Mouse (Mus musculus): ENCODE results near the gene Cog6. TPM values are rescaled to one million over a fixed set of nuclear protein-coding genes. Genes with fewer than 3 reads are reported as not detected.

Cog6 gene
- total and polyA plus RNA-seq, 2 experiments from 2014 or later: 28.0 to 37.2 TPM

- no peak overlapping the region for H3K9ac ChIP-seq (replicated peaks; ENCODE audit: low read length, poor library complexity, severe bottlenecking)
- H3K27me3 ChIP-seq (ENCODE audit: insufficient read depth, low read length): no peaks in the 10 kb centered on the region
- no peak for TF ChIP-seq CTCF (IDR thresholded peaks at IDR 0.05)
- no peaks in the 10 kb centered on the region for H3K9me3 ChIP-seq (ENCODE audit: low read length)
- WGBS: 89% methylated on average over 13 of the region's 13 CpGs
- H3K4me3 ChIP-seq (ENCODE audit: low read depth, low read length): peak overlapping the region; percentile 79; the same call in 1 of the 2 replicates
- DNase-seq (ENCODE audit: low spot score) (no peak), ATAC-seq (ENCODE audit: low FRiP score) (no peak)
- no peak overlapping the region for H3K27ac ChIP-seq (ENCODE audit: low read depth, low read length)
- H3K4me1 ChIP-seq (ENCODE audit: insufficient read depth, low read length): no peaks in the 10 kb centered on the region
- H3K4me2 ChIP-seq (ENCODE audit: low read depth, low read length, poor library complexity, severe bottlenecking): peak overlapping the region; percentile 86
- no peaks in the 10 kb centered on the region for H3K36me3 ChIP-seq (ENCODE audit: insufficient read depth, low read length)
Observed at GRCm38 (mm10) chr3:53043206-53043780, 26.3 kb upstream of the Cog6 start.

- Histone ChIP-seq H3K9me3 (ENCODE audit: low read length) (no peaks in the 10 kb centered on the region), H3K27ac (ENCODE audit: low read depth, low read length) (no peak overlapping the region), H3K4me2 (ENCODE audit: low read depth, low read length, poor library complexity, severe bottlenecking) (peak overlapping the region; percentile 86), H3K9ac (replicated peaks; ENCODE audit: low read length, poor library complexity, severe bottlenecking) (peak overlapping the region; percentile 74; the same call in 1 of the 2 replicates), H3K36me3 (ENCODE audit: insufficient read depth, low read length) (no peaks in the 10 kb centered on the region), H3K4me1 (ENCODE audit: insufficient read depth, low read length) (no peaks in the 10 kb centered on the region), H3K4me3 (ENCODE audit: low read depth, low read length) (peak overlapping the region; percentile 79), H3K27me3 (ENCODE audit: insufficient read depth, low read length) (no peaks in the 10 kb centered on the region)
- ATAC-seq (ENCODE audit: low FRiP score) (no peak), DNase-seq (ENCODE audit: low spot score) (no peak)
- 25% methylated on average over 9 of the region's 9 CpGs for WGBS
- no peak; the same call in none of the 2 replicates for TF ChIP-seq CTCF (IDR thresholded peaks at IDR 0.05)
Observed at GRCm38 (mm10) chr3:53042240-53042567, 25.2 kb upstream of the Cog6 start.

GRCm38 (mm10) chr3:53041411-53042239 lies 24.6 kb upstream of the Cog6 start, which contains the start of gene Lhfp:
Gene Lhfp, plus strand, starts transcription at chr3:53041528.
- Histone ChIP-seq H3K27me3 (ENCODE audit: insufficient read depth, low read length) (no peaks in the 10 kb centered on the region), H3K4me1 (ENCODE audit: insufficient read depth, low read length) (no peaks in the 10 kb centered on the region), H3K36me3 (ENCODE audit: insufficient read depth, low read length) (no peaks in the 10 kb centered on the region), H3K9ac (replicated peaks; ENCODE audit: low read length, poor library complexity, severe bottlenecking) (peak within 1 kb of the TSS; percentile 74), H3K27ac (ENCODE audit: low read depth, low read length) (peak within 1 kb of the TSS; percentile 65; the same call in 1 of the 2 replicates), H3K4me3 (ENCODE audit: low read depth, low read length) (peak within 1 kb of the TSS; percentile 79), H3K4me2 (ENCODE audit: low read depth, low read length, poor library complexity, severe bottlenecking) (peak within 1 kb of the TSS; percentile 86), H3K9me3 (ENCODE audit: low read length) (no peaks in the 10 kb centered on the region)
- DNase-seq (ENCODE audit: low spot score) (peak; percentile 63), ATAC-seq (ENCODE audit: low FRiP score) (peak; percentile 87)
- TF ChIP-seq CTCF (IDR thresholded peaks at IDR 0.05): peak; percentile 63
- WGBS: under 1% methylated on average over 48 of the region's 58 CpGs

GRCm38 (mm10) chr3:53040593-53041410 lies 23.8 kb upstream of the Cog6 start:
- peak overlapping the region; percentile 74 for H3K9ac ChIP-seq (replicated peaks; ENCODE audit: low read length, poor library complexity, severe bottlenecking)
- ATAC-seq (ENCODE audit: low FRiP score) (no peak), DNase-seq (ENCODE audit: low spot score) (no peak)
- H3K27ac ChIP-seq (ENCODE audit: low read depth, low read length): 0 out of 2 replicates have a peak overlapping the region, but pooled peaks have one; percentile 65
- no peak for TF ChIP-seq CTCF (IDR thresholded peaks at IDR 0.05)
- H3K36me3 ChIP-seq (ENCODE audit: insufficient read depth, low read length): no peaks in the 10 kb centered on the region
- H3K4me3 ChIP-seq (ENCODE audit: low read depth, low read length): peak overlapping the region; percentile 79
- 9% methylated on average over 17 of the region's 17 CpGs for WGBS
- H3K4me2 ChIP-seq (ENCODE audit: low read depth, low read length, poor library complexity, severe bottlenecking): peak overlapping the region; percentile 86
- no peaks in the 10 kb centered on the region for H3K9me3 ChIP-seq (ENCODE audit: low read length)
- H3K4me1 ChIP-seq (ENCODE audit: insufficient read depth, low read length): no peaks in the 10 kb centered on the region
- no peaks in the 10 kb centered on the region for H3K27me3 ChIP-seq (ENCODE audit: insufficient read depth, low read length)

DNA sequence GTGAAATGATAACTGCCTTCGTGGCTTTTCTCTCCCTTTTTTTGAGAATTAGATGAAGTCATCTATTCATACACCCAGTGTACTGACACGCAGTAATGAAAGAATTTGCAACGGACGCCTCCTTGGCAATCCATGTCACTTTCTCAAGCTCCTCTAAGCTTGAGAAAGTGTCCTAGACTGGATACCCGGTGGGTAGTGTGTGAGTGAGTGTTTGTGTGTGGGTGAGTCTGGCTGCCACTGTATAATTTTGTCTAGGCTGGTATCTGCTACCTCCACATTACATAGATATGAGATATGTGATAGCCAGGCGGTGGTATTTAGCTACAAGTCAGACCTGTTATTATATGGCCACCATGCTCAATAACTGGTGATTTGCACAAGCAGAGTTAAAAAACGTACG lies 22.7 kb upstream of the Cog6 start:
- H3K27me3 ChIP-seq (ENCODE audit: insufficient read depth, low read length): no peaks in the 10 kb centered on the region
- 75% methylated on average over 8 of the region's 8 CpGs for WGBS
- no peaks in the 10 kb centered on the region for H3K4me1 ChIP-seq (ENCODE audit: insufficient read depth, low read length)
- no peaks in the 10 kb centered on the region for H3K9me3 ChIP-seq (ENCODE audit: low read length)
- TF ChIP-seq CTCF (IDR thresholded peaks at IDR 0.05): no peak
- H3K4me2 ChIP-seq (ENCODE audit: low read depth, low read length, poor library complexity, severe bottlenecking): no peak overlapping the region
- no peak overlapping the region for H3K27ac ChIP-seq (ENCODE audit: low read depth, low read length)
- H3K4me3 ChIP-seq (ENCODE audit: low read depth, low read length): no peak overlapping the region
- H3K36me3 ChIP-seq (ENCODE audit: insufficient read depth, low read length): no peaks in the 10 kb centered on the region
- H3K9ac ChIP-seq (replicated peaks; ENCODE audit: low read length, poor library complexity, severe bottlenecking): no peak overlapping the region
- DNase-seq (ENCODE audit: low spot score): no peak
- ATAC-seq (ENCODE audit: low FRiP score): no peak
